Mouse (Mus musculus): ENCODE measurements around the gene Mier1.

- no peak for TF ChIP-seq TAL1 (IDR thresholded peaks at IDR 0.05; ENCODE audit: low read length)
- TF ChIP-seq GATA1 (IDR thresholded peaks at IDR 0.05; ENCODE audit: low read length) = no peak
These were observed 37.8 kb downstream of the Mier1 start for GRCm38 (mm10) chr4:103151946-103152345.
